Mouse (Mus musculus) kidney, adult 2 months (tissue): ENCODE measurements around the gene Wfdc12. TPM values are rescaled to one million over a fixed set of nuclear protein-coding genes. Genes with fewer than 3 reads are reported as not detected.
"Not testable (repeated sequence)": the region's sequence is repeated elsewhere in the genome, so short reads cannot be mapped to it uniquely, and the experiment has no call there.

Experiments
- DNase-seq: peaks from one replicate; pipeline ENCODE4 v3.0.0; 2021
- H3K27ac ChIP-seq: fragments of 200-500 bp; 2 replicates; pipeline ENCODE4 v1.5.1; 2012; ENCODE audit warnings: low read depth, low read length, control low read depth, inconsistent platforms; ENCODE audit not compliant: insufficient read depth
- H3K27me3 ChIP-seq: fragments of 200-500 bp; replicated peaks from 2 replicates; pipeline ENCODE4 v1.6.1; 2012; ENCODE audit warnings: mild to moderate bottlenecking, moderate library complexity, low read length, inconsistent platforms; ENCODE audit not compliant: control insufficient read depth, insufficient read depth
- H3K36me3 ChIP-seq: fragments of 200-500 bp; 2 replicates; pipeline ENCODE4 v1.6.1; 2012; ENCODE audit warnings: mild to moderate bottlenecking, moderate library complexity, low read length, inconsistent platforms; ENCODE audit not compliant: control insufficient read depth, insufficient read depth
- H3K4me1 ChIP-seq: fragments of 200-500 bp; 2 replicates; pipeline ENCODE4 v1.6.1; 2011; ENCODE audit warnings: low read length; ENCODE audit not compliant: control insufficient read depth, insufficient read depth
- H3K4me3 ChIP-seq: fragments of 200-500 bp; 2 replicates; pipeline ENCODE4 v1.5.1; 2011; ENCODE audit warnings: mild to moderate bottlenecking, low read depth, low read length, control low read depth; ENCODE audit not compliant: insufficient read depth
- CTCF ChIP-seq: fragments of 200-500 bp; conservative IDR thresholded peaks from 2 replicates; pipeline ENCODE4 v1.5.1; 2011; ENCODE audit warnings: low read depth, mild to moderate bottlenecking, control low read depth, low read length, moderate library complexity, mixed read lengths; ENCODE audit not compliant: insufficient read depth, insufficient read length
- POLR2A ChIP-seq: fragments of 200-500 bp; IDR thresholded peaks from one replicate; pipeline ENCODE4 v1.6.1; 2011; ENCODE audit warnings: low read depth, low read length, control low read depth
- WGBS: fragments of 180-500 bp; shearing (Covaris S2); methylation state at CpG from one replicate; pipeline ENCODE4 v1.1.7; 2018; 5-methylcytosine and 5-hydroxymethylcytosine counted together
- polyA plus RNA-seq: library from polyadenylated mRNA; depleted of rRNA; stranded (reverse); fragments of >200 nt; gene quantifications from 2 replicates; pipeline ENCODE4 v1.2.3, GENCODE M21; 2012

The Wfdc12 gene
- polyA plus RNA-seq, 1 experiment, result not detected

- no peaks in the 10 kb centered on the region; the same call in 1 of the 2 replicates for H3K4me1 ChIP-seq
- TF ChIP-seq POLR2A (no peak), CTCF (no peak)
- 87% methylated on average over 4 of the region's 4 CpGs for WGBS
- H3K36me3 ChIP-seq, result no peaks in the 10 kb centered on the region
- no peak for DNase-seq
- H3K27me3 ChIP-seq, result no peaks in the 10 kb centered on the region; the same call in 1 of the 2 replicates
- H3K4me3 ChIP-seq, result no peak overlapping the region
- no peak overlapping the region for H3K27ac ChIP-seq
Measured at GRCm38 (mm10) chr2:164210892-164211291, 20.5 kb upstream of the Wfdc12 start.

GRCm38 (mm10) chr2:164206676-164207075 lies 16.3 kb upstream of the Wfdc12 start:
- no peak for TF ChIP-seq POLR2A
- TF ChIP-seq CTCF, result no peak
- Histone ChIP-seq H3K4me3 (no peak overlapping the region), H3K36me3 (no peaks in the 10 kb centered on the region), H3K27me3 (no peaks in the 10 kb centered on the region; the same call in 1 of the 2 replicates), H3K27ac (peak overlapping the region; percentile 81), H3K4me1 (no peaks in the 10 kb centered on the region)
- DNase-seq, result no peak
- 44% methylated on average over 4 of the region's 4 CpGs for WGBS

- H3K27ac ChIP-seq, result peak overlapping the region; percentile 47; the same call in 1 of the 2 replicates
- not testable (repeated sequence) for H3K4me3 ChIP-seq, H3K36me3 ChIP-seq, H3K27me3 ChIP-seq, H3K4me1 ChIP-seq
- DNase-seq, result peak; percentile 76
- 71% methylated on average over 10 of the region's 10 CpGs for WGBS
Measured at GRCm38 (mm10) chr2:164206011-164206410, 15.6 kb upstream of the Wfdc12 start.

- Histone ChIP-seq H3K27ac (no peak within 1 kb of the TSS), H3K4me1 (no peaks in the 10 kb centered on the region), H3K27me3 (no peaks in the 10 kb centered on the region), H3K36me3 (no peaks in the 10 kb centered on the region), H3K4me3 (no peak within 1 kb of the TSS)
- no peak for DNase-seq
- 76% methylated on average over 20 of the region's 20 CpGs for WGBS
- TF ChIP-seq CTCF (no peak), POLR2A (no peak)
Measured at GRCm38 (mm10) chr2:164199626-164200327, 9.4 kb upstream of the Wfdc12 start, which contains the start of gene Wfdc15a. Wfdc15a (minus strand) TSS chr2:164200130.

- Histone ChIP-seq H3K4me1 (no peaks in the 10 kb centered on the region), H3K36me3 (no peaks in the 10 kb centered on the region), H3K4me3 (no peak overlapping the region), H3K27me3 (no peaks in the 10 kb centered on the region), H3K27ac (no peak overlapping the region)
- DNase-seq, result no peak
- WGBS, result 71% methylated on average over 5 of the region's 5 CpGs
- no peak for TF ChIP-seq CTCF
- TF ChIP-seq POLR2A, result no peak
Measured at GRCm38 (mm10) chr2:164196700-164196990, 6.2 kb upstream of the Wfdc12 start.

- 93% methylated on average over 5 of the region's 5 CpGs for WGBS
- no peak for DNase-seq
- H3K4me1 ChIP-seq, result no peaks in the 10 kb centered on the region
- H3K4me3 ChIP-seq, result no peak overlapping the region
- H3K36me3 ChIP-seq, result no peaks in the 10 kb centered on the region
- no peak for TF ChIP-seq CTCF
- TF ChIP-seq POLR2A, result no peak
- no peaks in the 10 kb centered on the region for H3K27me3 ChIP-seq
- H3K27ac ChIP-seq, result no peak overlapping the region
Measured at GRCm38 (mm10) chr2:164195971-164196699, 5.7 kb upstream of the Wfdc12 start.

- Histone ChIP-seq H3K4me1 (no peaks in the 10 kb centered on the region), H3K27me3 (no peaks in the 10 kb centered on the region), H3K27ac (no peak overlapping the region), H3K36me3 (no peaks in the 10 kb centered on the region), H3K4me3 (no peak overlapping the region)
- no peak for DNase-seq
- 75% methylated on average over 5 of the region's 5 CpGs for WGBS
- no peak for TF ChIP-seq POLR2A
- no peak for TF ChIP-seq CTCF
Measured at GRCm38 (mm10) chr2:164194959-164195630, 4.7 kb upstream of the Wfdc12 start.
